Mouse (Mus musculus) urinary bladder, adult 18-20 months (tissue): ENCODE measurements at regions not wholly inside any gene's neighbourhood (a gene's known extent, or its start where the extent isn't known, plus 50 kb on each side); places are given as distances from the start of the nearest gene placed in this dataset.

Source experiments
- DNase-seq, 2 experiments: peaks; one replicate each; pipeline ENCODE4 v3.0.0; 2022; ENCODE audit warnings: low spot score in 2 of 2, mixed read lengths in 2 of 2

DNA sequence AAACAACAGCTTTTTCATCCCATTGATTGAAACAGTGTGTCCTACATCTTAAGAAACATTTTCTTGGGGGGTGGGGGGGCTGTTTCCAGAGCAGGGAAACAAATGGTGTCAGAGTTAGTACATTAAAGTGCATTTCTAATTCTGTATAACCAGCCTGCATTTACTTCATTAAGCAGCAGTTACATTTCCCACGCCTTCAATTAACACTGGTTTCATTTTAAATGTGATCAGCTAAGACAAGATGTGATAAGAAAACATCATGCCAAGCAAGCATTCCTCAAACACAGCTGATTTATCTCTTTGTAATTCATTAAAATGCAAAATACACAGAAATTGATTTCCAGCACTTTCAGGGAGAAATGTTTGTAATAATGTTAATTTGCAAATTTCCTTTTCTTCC, 122.0 kb downstream of the Olfr1505 start:
- no peak for DNase-seq

- DNase-seq, result no peak
Measured at GRCm38 (mm10) chr19:14035785-14036184, 122.5 kb downstream of the Olfr1505 start.

DNA sequence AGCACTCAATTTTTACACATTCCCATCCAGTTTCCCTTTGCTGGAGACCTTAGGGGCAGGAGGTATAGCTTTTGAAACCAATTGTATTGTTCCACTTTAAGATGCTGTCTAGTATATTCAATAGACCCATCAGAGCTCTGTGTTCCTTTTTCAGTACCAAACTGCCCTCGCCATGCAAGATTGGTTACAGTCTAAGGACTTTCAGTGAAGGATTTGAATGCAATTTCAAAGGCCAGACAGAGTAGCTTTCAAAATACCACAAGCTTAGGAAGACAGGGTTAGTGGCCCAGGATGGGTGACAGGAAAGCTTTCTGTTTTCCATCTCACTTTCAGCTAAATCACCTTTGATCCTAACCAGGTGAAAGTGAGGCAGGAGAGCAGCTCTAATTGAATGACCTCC, 123.4 kb downstream of the Olfr1505 start:
- DNase-seq, result no peak

DNA sequence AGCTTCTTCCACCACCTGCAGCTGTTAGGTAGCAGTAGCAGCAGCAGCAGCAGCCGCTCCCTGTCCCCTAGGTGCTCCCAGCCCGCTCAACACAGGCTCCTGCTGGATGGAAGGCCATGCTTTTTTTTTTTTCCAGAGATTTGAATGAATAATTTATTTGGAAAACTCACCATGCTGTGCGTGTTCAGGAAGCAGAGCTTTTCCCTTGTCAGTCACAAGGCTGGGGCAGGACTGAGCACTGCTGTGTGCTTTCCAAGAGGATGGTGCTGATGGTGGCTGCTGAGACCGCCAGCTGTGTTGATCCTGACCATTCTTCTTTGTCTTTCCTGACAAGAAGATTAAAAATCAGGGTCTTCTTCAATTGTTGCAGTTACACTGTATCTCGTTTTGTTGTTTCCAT, 129.4 kb downstream of the Olfr1505 start:
- DNase-seq, result no peak

DNA sequence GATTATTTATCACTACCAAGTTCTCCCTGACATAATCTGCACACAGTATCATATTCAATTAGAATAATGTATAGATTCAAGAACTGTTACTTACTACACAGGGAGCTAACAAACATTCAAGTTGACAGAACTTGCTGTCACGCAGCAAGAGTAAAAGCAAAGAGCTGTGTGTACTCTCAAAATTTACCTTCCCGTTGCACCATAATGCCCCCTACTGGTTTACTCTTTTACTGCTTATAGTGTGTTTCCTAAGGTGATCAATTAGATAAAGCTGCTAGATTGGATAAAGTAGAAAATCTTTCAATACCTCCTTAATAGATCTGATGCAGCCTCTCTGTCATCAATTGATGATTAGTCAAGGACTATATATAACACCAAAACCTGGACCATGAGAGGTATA, 132.1 kb downstream of the Olfr1505 start:
- DNase-seq, result no peak

- no peak for DNase-seq
Measured at GRCm38 (mm10) chr19:14052052-14052451, 138.7 kb downstream of the Olfr1505 start.

DNA sequence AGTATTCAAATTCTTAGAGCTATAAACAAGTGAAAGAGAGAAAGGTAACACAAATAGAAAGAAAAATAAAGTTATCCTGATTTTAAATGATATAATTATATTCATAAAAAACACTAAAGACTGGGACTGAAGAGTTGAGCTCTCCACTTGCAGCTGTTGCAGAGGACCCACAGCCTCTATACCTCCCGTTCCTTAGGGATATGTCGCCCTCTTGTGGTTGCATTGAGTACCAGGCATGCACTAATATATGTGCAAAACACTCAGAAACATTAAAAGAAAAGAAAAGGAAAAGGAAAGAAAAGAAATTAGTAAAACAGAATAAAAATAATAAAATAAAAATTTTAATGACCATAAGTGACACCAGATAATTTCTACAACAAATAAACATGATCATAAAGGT, 167.2 kb downstream of the Olfr1505 start:
- DNase-seq, result no peak

GRCm38 (mm10) chr19:14084726-14085125, 171.4 kb downstream of the Olfr1505 start:
- no peak for DNase-seq

DNA sequence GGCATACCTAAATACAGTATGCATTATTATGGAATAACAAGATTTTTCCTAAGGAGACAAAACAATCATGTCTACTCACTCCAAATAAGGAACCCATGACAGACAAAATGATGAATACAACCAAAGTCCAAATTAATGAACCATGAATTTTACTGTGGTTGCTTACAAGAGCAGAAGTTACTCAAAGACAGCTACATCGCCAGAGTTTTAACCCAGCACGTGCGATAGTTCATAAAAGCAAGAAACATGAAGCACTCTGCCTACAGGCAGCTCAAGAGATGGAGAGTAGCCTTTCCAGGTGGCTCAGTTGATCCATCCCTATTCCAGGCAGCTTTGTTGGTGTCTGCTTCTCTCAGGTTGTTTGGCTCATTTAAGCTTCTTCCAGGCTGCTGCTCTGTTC, 176.8 kb downstream of the Olfr1505 start:
- DNase-seq, result no peak

GRCm38 (mm10) chr19:14094191-14094590, 180.9 kb downstream of the Olfr1505 start:
- no peak for DNase-seq

GRCm38 (mm10) chr19:14096187-14096586, 182.9 kb downstream of the Olfr1505 start:
- no peak for DNase-seq

DNA sequence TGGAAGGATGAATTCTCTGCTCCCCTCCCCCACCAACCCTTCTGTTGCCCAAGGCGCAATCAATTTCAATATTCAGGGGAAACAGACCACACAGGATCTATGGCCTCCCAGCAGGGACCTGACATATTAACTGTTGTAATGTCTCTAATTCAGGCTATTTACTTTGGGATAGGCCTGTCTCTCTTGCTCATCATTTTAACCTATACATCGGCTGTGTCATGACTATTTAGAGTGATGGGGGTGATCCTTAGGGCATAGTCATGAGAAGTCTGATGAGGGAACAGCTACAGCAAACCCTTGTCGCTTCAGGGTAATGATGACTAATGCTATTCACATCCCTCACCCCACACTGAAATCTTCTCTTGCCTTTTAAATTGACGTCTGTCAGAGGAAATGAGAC, 195.8 kb downstream of the Olfr1505 start:
- no peak for DNase-seq

GRCm38 (mm10) chr19:14123348-14124113, 210.2 kb downstream of the Olfr1505 start:
- DNase-seq, result no peak

DNA sequence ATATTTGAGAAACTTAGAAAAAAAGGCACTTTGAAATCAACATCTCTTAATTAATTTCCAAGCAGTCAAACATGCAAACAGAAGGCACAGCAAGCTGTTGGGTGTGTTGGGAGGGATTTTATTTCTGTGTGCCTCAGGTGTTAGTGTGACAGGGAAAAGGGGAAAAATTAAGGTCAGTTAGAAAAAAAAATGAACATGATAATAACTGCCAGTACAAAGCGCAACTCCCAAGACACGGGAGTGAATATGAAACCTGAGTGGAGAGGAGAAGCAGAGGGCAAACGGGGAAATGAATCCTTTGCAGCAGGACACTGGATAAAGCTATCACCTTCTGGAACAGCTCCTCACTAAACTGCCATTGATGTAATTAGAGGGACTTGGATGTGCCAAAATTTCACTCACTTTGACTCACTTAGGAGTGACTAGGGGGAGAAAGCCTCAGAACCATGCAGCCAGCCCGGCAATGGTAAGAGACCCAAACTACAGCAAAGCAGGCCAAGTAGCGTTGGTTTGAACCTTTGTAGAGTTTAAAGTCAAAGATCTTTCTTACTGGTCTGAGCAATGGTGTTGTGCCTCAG, 211.0 kb downstream of the Olfr1505 start:
- DNase-seq, result no peak

DNA sequence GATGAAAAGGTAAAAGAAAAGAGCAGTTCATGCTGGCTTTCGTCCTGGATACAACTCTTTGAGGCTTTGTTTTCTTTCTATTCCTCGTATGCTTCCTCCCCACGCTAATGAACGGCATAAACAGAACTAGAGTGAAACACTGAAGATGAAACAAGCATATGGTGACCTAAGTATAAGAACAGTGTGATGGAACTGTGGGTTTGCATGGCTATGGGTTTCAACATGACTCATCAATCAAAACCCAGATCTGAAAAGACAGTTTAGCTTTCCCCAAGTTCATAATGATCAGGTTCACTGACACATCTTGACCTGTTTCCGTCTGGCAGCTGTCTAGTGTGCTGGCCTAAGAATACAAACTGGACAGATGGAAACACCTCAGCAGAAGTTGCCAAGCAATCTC, 211.7 kb downstream of the Olfr1505 start:
- no peak for DNase-seq

DNA sequence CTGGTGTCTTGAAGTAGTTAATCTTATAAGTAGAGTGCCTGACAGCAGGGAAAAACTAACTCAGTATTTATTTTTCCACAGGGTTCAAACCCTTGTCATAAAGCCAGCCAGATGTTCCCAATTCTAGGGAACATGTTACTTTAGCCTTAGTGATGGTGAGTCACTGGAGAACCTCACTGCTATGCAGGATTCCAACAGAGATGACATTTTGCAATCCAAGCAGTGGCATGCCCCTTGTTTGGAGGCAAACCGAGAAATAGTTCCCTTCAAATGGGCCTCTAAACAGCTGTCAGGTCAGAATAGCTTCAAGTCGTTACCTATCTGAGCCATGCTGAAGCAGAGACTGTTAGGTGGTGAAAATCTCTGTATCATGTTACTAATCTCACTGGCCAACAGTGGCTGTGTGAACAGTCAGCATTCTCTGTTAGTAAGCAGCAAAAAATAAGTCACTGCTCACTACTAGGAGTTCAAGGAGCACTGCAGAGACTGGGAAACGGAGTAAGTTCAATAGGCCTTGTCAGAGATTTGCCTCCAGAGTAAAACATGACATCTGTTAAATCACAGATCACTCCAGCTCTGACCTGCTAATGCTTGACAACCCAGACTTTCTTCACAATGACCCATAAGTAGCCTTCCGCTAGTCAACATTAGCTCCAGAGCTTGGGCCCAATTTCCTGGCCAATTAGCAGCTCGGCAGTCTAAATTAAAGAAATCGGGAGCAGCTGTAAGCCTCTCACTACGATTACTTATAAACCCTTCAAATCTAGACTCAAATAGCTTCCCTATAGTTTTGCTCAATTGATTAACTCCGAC, 215.3 kb downstream of the Olfr1505 start:
- DNase-seq, result no peak

DNA sequence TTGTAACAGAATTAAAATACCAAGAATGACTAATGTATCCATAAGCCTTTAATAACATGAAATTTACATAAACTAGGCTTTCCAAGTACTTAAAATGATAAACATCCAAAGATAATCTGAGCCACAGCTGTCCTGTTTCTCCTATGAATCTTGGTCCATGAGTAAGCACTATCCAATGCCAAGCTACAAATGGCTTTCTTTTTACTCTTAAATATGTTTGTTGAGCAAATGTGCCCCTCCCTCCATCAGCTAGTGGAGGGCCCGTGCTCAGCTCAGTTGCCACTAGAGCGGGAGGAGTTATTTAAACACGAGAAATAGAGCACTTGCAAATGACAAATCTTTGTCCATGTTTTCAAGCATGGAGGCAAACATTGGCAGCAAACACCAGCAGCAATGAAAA, 247.9 kb downstream of the Olfr1505 start:
- DNase-seq, result no peak

GRCm38 (mm10) chr19:14162773-14163172, 249.4 kb downstream of the Olfr1505 start:
- no peak for DNase-seq

DNA sequence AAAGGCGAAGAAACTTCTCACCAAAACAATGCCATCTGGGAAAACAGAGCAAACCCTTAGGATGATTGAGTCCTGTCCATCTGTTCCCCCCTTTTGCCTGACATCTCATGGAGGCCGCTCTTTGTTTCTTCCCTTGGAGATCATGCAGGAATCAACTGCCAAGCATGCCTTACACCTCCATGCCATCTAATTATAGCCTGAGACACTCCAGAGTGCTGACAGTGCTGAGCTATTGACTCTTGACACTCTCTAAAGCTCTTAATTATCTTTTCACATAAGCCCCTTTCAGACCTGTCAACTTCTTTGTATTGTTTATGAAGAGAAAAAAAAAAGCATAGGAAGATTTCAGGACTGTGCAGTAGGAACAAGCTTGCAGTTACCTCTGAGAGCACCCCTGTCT, 252.4 kb downstream of the Olfr1505 start:
- no peak for DNase-seq

DNA sequence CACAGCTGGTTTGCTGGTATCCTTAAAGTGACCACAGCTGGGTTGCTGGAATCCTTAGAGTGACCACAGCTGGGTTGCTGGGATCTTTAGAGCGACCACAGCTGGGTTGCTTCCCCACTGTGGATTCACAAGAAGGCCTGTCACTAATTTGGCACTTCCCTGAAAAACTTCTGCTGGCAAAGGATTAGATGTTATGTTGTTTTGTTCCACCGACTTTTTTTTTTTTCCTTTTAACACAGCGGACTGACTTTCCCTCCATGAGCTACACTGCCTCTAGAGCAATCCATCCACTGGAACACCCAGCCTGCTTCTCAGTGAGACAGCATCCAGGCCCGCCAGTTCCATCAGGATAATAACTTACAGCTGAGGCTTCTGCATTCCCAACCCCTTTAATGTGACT, 266.9 kb downstream of the Olfr1505 start:
- DNase-seq, result peak in 1 of 2 experiments; percentile 15

- DNase-seq, result no peak
Measured at GRCm38 (mm10) chr19:14180956-14181355, 267.6 kb downstream of the Olfr1505 start.

DNA sequence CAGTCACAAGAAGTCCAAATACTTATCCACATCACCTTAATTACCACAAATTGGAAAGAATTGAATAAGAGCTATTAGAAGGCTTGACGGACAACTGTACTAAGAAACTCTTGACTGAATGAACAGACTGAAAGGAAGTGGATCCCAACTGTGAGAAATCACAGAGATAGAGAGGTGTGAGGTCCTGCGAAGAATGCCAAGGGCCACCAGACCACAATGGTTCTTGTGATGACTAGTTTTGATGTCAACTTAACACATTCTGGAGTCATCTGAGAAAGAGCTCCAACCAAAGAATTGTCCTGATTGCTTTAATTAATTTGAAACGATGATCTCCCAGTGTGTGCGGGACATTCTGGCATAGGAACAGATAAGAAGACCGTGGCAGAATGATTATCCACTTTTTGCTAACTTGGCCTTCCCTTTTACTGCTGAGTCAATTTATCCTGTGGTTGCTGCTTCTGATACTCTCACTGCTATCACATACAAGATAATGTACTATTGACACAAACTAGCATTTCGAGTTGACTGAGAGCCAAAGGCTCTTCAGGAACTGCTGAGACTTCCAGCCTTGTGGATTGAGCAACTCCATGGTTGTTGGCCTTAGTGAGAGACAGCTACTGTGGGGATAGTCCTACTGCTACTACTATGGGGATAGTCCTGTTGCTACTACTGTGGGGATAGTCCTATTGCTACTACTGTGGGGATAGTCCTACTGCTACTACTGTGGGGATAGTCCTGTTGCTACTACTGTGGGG, 268.5 kb downstream of the Olfr1505 start:
- DNase-seq, result no peak
